Mouse (Mus musculus) hematopoietic stem cell, adult 5-6 weeks (primary cell): ENCODE data around the gene Cd48. TPM values are rescaled to one million over a fixed set of nuclear protein-coding genes. Genes with fewer than 3 reads are reported as not detected.
A peak's percentile ranks its signal among the peaks of the same experiment; 100 is the strongest.
"Not testable (repeated sequence)": the region's sequence is repeated elsewhere in the genome, so short reads cannot be mapped to it uniquely, and the experiment has no call there.

Experiments
- ATAC-seq, 2 experiments: fragments of 125-278 bp in 1 of 2; replicated peaks in 1 of 2; 2 replicates each; pipeline ENCODE4 v1.8.0; 2016 to 2017; ENCODE audit warnings: inconsistent platforms in 2 of 2, mild to moderate bottlenecking in 2 of 2, moderate number of reproducible peaks in 2 of 2, low read depth in 1 of 2, moderate TSS enrichment in 1 of 2; ENCODE audit not compliant: low FRiP score in 2 of 2, poor library complexity in 2 of 2, severe bottlenecking in 2 of 2, insufficient read depth in 1 of 2, low TSS enrichment in 1 of 2
- total RNA-seq: library from RNA; stranded (forward); fragments of 172-1452, 232-1000 nt; gene quantifications from 2 replicates; pipeline ENCODE4 v1.2.3, GENCODE M21; 2017

Cd48 gene
- total RNA-seq, 1 experiment from 2014 or later, result 60.5 TPM

DNA sequence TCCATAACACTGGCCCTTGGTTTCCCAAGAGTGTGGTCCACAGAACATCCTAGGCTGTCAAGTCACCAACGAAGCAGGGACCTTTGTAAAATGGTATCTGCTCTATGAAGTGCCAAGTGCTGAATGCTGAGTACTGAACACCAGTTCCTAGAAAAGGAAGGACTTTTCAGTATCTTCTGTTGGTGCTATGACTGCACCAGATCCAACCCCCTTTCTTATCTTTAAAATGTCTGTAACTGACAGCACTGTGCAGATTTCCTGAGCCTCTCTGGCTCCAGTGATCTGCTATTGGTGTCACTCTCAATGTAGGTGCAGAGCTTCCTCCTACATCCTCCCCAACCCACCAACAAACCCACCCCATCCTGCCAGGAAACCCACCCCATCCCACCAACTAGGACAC is 7.3 kb upstream of the Cd48 start:
- 0 out of 4 replicates have a peak, but pooled peaks of 1 of the 2 experiments have one; percentile 27 for ATAC-seq

DNA sequence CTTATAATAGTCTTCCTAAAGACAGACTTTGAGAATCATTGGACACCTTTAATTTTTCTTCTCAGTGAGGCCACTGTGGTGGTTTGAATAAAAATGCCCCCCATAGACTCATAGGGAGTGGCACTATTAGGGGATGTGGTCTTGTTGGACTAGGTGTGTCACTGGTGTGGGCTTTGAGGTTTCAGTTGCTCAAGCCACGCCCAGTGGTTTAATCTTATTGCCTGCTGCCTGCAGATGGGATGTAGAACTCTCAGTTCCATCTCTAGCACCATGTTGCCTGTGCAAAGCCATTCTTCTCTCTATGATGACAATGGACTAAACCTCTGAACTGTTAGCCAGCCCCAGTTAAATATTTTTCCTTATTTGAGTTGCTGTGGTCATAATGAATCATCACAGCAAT is 4.1 kb upstream of the Cd48 start:
- no peak for ATAC-seq

DNA sequence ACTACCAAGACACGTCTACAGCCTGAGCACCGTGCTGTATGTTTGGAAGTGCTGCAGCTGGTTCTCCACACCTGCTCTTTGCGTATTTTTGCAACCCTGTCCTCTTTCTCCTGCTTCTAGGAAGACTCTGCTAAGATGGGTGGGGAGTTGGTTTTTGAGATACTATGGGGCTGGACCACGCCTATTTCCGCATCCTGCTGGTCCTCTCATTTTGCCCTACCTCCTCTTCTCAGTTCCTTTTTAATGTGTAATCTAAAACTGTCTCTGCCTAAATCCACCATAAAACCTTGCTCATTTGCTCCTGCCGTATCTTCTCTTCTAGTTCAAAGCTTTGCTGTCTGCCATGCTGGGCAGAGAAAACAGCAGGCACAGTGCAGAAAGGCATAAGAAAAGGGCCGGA is 800 bp upstream of the Cd48 start:
- peak; percentile 55 to 66; a peak in 3 of 4 replicates for ATAC-seq

DNA sequence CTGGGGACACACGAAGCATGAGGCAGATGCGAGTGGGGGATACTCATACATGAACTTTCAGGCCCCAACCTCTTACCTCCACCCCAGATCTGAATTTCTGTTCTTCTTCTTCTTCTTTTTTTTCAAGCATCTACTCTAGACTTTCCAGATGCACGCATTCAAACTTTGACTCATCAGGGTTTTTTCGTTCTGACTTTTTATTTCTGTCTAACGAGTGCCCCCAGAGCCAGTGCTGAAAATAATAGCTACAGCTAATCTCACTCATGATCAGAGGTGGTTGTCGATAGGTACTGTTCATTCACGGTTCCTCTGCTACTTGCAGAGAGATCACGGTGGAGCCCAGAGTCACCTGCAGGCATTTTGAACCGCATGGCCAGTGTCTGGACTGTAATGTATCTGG is 3.1 kb downstream of the Cd48 start:
- ATAC-seq, result no peak

DNA sequence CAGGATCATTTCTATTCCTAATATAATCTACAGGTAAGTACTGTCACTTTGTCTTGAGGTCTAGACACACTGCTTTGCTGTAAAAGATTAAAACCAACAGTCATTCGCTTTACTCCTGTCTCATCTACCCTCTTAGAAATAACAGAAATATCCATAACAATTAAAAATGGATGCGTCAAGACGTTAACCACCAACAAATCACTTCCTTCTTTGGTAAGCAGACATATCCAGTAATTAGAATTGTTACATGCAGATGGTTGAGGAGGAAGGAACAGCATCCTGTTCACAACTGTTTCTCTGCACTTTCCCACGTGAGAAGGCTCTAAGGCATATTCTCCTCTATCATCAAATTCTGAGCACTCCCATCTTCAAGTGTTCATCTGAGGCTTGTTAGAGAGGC is 5.5 kb downstream of the Cd48 start:
- peak; percentile 32 to 39; a peak in 2 of 4 replicates for ATAC-seq

DNA sequence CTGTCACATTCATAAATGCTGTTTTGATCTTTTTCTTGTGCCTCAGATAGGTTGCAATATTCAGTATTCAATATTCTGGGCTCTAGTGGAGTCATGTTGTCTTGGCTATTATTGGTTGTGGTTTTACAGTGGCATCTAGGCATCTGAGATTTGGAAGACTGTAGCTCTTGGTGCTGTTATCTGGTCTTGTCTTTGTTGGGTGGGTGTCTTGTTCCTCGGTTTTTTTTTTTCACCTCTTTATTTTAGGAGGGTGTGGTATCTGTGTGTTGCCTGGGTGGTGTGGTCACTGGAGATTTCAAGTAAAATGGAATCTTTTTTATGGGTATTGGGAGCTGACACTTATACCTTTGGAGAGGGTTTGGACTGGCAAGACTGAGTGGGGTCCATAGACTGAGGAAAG is 12.1 kb downstream of the Cd48 start:
- peak in 1 of 2 experiments; percentile 42; a peak in 1 of 4 replicates for ATAC-seq

DNA sequence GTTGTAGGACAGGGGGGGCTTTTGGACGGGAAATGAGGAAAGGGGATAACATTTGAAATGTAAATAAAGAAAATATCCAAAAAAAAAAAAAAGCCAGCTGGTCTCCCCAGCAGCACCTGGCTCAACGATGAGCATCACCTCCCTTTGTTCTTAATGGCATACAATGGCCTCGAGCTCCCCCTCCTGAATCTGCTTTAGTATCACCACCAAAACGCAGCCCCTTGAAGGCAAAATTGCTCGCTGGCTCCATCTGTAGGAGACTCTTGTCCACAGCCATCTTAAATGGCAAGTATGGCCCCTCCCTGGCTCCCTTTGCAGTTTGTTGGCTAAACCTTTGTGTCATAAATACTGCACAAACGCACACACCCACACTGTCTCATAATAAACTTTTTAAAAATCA is 17.2 kb downstream of the Cd48 start:
- ATAC-seq, result peak; percentile 96 to 97

DNA sequence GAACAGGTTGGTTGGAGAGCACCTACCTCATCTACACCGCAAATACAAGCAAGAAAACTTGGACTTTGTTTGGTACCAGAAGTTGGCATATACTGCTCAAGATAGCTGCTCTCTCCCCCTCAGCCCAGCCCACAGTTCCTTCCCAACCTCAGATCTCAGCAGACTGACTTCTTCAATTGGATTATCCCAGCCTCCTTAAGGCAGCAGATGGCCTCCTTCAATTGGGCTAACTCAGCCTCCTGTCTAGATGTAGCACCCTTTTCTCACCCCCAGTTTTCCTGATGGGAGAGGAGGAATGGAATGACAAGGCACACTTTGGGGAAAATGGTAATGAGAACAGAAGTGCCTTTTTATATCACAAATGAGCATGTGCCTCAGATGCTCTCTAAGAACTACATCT is 31.9 kb downstream of the Cd48 start:
- not testable (repeated sequence) for ATAC-seq

DNA sequence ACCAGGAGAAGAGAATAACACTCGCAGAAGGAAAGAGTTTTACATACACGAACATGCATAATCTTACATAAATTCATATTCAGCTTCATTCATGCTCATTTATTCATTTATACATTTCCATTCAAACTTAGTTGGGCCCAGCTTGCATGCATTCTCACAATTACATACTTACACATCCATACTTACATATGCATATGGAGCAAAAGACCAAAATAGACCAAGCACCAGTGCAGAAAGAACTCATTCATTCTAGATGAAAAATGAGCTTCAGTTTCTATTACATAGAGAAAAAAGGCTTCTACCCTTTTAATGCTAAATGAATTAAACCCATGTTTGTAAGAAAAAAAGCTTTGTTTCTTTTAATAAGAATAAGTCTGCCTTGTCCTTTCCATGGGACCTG is 33.6 kb downstream of the Cd48 start:
- no peak for ATAC-seq

DNA sequence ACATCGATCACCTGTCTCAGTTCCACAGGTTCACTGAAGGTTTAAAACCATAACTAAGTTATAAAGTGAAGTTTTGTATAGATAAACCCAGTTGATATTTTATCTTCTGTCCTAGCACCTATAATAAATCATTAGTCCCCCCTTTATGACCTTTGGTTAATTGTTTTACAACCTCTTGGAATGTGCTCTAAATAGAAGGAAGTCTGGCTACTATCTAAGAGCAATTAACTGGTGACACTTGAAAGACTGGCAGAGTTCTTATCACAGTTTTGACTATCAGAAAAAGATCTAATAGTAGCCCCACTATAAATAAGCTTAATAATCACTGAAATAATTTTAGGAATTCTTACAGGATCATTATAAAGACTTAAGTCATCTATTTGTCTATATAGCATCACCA is 34.4 kb downstream of the Cd48 start:
- no peak for ATAC-seq

DNA sequence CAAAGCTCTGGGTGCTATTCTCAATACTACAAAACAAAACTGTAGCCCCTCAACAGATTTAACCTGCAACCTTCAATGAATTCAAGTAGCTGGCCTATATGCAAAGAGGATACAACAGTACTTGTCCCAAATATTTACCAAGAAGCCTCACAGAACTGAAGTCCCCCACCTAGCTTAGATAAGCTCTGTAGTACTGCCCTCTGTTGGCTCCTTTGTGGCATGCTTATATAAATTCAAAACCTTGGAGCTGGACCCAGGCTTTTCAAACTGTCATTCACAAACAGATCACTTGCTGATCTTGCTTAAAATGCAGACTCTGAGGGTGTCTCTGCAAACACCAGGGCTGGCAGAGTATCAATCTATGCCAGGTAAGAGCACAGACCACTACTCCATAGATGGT is 49.4 kb downstream of the Cd48 start:
- no peak; a peak in 1 of 4 replicates for ATAC-seq

DNA sequence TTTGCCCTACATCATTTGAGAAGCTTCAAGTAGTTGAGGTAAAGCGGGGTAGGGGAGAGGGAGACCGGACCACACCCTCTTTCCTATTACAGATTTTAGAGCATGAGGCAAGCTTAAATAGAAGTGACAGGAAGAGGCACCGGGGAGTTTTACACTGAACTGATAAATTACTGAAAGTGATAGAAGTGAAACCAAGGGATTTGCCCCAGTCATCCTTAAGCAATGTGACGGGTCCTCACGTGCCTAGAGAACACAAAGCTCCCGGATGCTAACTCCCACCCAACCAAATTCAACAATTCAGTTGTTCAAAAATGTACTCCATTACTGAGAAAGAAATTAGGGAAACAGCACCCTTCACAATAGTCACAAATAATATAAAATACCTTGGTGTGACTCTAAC is 53.1 kb downstream of the Cd48 start:
- no peak for ATAC-seq

DNA sequence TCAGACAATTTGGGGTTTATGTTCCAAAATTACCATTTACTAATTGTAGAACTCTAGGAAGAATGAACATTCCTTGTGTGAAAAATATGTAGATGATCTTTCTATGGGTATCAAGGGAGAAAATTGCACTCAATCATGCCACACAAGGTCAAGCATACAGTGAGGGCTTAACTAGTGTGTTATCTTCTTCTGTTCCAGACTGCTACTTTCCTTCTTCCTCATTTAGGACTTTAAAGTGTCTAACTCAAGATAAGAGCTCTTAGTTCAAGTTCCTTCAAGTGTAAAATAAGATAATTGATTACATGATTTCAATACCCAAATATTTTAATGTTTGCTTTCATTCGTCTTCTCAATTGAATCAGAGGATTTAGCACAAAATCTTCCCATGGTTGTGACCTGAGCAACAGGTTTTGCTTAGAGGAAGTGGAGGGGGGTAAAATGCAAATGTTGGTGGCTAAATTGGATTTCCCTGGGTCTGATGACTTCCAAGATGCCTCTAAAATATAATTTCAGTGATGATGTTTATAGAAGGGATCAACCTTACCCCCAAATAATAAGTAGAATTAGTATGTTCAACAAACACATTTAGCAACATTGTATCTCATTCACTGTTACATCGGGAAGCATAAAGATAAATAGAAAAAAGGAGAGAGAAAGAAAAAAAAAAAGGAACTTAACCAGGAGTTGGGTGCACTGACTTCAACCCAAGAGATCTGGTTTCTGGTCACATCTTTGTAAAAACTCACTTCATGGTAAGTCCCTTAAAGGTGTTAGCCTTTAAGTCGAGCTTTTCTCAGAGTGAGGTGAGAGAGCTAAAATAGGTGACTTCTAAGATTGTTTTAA is 66.5 kb downstream of the Cd48 start:
- ATAC-seq, result no peak

Other genes starting within 250 kb of the Cd48 start
- gene F11r, start 244.5 kb upstream of the Cd48 start, total RNA-seq, result 12.1 and 13.4 TPM in 2 replicates
- 10.0 and 10.3 TPM in 2 replicates for gene Alyref2, start 178.5 kb upstream of the Cd48 start, total RNA-seq
- not detected in 2 replicates for gene Itln1, start 146.7 kb upstream of the Cd48 start, total RNA-seq
- gene Cd244a, start 122.8 kb upstream of the Cd48 start, total RNA-seq, result 25.9 and 29.0 TPM in 2 replicates
- 35.9 and 41.0 TPM in 2 replicates for gene Ly9, start 74.6 kb upstream of the Cd48 start, total RNA-seq
- 1.9 and 2.3 TPM in 2 replicates for gene Slamf7, start 29.0 kb upstream of the Cd48 start, total RNA-seq
- gene Slamf1, start 85.1 kb downstream of the Cd48 start, total RNA-seq, result 2.1 and 2.6 TPM in 2 replicates
- 96.5 and 139 TPM in 2 replicates for gene Cd84, start 157.7 kb downstream of the Cd48 start, total RNA-seq
- gene Gm10521, start 213.7 kb downstream of the Cd48 start, total RNA-seq, result 5.0 and 5.2 TPM in 2 replicates
- 2.9 and 3.5 TPM in 2 replicates for gene Slamf6, start 235.5 kb downstream of the Cd48 start, total RNA-seq